Mouse (Mus musculus) cortical plate, adult 2 months (tissue): ENCODE data around the gene Lrrc36.

ENCODE experiments used
- CTCF ChIP-seq: fragments of 200-500 bp; IDR thresholded peaks from 2 replicates; pipeline ENCODE4 v1.5.1; 2011; ENCODE audit warnings: mild to moderate bottlenecking, control low read depth, low read length; ENCODE audit not compliant: insufficient read depth; ENCODE audit errors: extremely low read depth
- POLR2A ChIP-seq: fragments of 200-500 bp; IDR thresholded peaks from 2 replicates; pipeline ENCODE4 v1.6.1; 2011; ENCODE audit warnings: mild to moderate bottlenecking, low read length, control low read depth; ENCODE audit not compliant: insufficient read depth; ENCODE audit errors: extremely low read depth

GRCm38 (mm10) chr8:105397747-105398146 is 15.6 kb upstream of the Lrrc36 start:
- TF ChIP-seq CTCF (peak; percentile 54), POLR2A (no peak)
